Mouse (Mus musculus) cortical plate, adult 2 months (tissue): ENCODE measurements around the gene Myf6.

Source experiments
- CTCF ChIP-seq: fragments of 200-500 bp; IDR thresholded peaks from 2 replicates; pipeline ENCODE4 v1.5.1; 2011; ENCODE audit warnings: mild to moderate bottlenecking, control low read depth, low read length; ENCODE audit not compliant: insufficient read depth; ENCODE audit errors: extremely low read depth
- POLR2A ChIP-seq: fragments of 200-500 bp; IDR thresholded peaks from 2 replicates; pipeline ENCODE4 v1.6.1; 2011; ENCODE audit warnings: mild to moderate bottlenecking, low read length, control low read depth; ENCODE audit not compliant: insufficient read depth; ENCODE audit errors: extremely low read depth

- TF ChIP-seq CTCF, result no peak
- no peak for TF ChIP-seq POLR2A
These were observed 7.7 kb upstream of the Myf6 start for GRCm38 (mm10) chr10:107502193-107502592.
